Mouse (Mus musculus) heart, postnatal 36 days (tissue): ENCODE measurements around the gene Cdc123. TPM values are rescaled to one million over a fixed set of nuclear protein-coding genes. Genes with fewer than 3 reads are reported as not detected.
"Not testable (repeated sequence)": the region's sequence is repeated elsewhere in the genome, so short reads cannot be mapped to it uniquely, and the experiment has no call there.

ENCODE experiments used
- DNase-seq, 2 experiments: peaks; one replicate each; pipeline ENCODE4 v3.0.0; 2021 to 2022
- intact Hi-C: fragments of 180-260 bp; cut with DNase I; formaldehyde crosslinking; loops from one replicate; pipeline ENCODE4 v1.15.1; 2025
- total RNA-seq, 2 experiments: library from RNA; stranded (reverse); gene quantifications; 2 replicates each; pipeline ENCODE4 v1.2.3; 2021

Cdc123 gene
- total RNA-seq, 2 experiments from 2014 or later, result 77.6 to 94.1 TPM

DNA sequence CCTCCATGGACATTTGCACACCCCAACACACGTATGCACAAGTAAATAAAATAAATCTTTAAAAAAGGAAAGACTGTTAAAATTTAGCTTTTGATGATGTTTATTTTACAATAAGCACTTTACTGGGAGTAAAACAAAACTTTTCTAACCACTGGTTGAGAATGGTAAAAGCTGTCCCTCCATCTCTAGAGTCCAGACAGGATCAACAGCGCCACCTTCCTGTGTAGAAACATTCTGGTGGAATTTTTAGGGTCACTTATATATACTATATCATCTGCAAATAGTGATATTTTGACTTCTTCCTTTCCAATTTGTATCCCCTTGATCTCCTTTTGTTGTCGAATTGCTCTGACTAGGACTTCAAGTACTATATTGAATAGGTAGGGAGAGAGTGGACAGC lies 38.8 kb downstream of the Cdc123 start:
- not testable (repeated sequence) for DNase-seq
- intact Hi-C loops, result loop anchor here (10.0 kb wide), 1 partner anchor 721 kb away; no protein-coding TSS in a partner anchor

DNA sequence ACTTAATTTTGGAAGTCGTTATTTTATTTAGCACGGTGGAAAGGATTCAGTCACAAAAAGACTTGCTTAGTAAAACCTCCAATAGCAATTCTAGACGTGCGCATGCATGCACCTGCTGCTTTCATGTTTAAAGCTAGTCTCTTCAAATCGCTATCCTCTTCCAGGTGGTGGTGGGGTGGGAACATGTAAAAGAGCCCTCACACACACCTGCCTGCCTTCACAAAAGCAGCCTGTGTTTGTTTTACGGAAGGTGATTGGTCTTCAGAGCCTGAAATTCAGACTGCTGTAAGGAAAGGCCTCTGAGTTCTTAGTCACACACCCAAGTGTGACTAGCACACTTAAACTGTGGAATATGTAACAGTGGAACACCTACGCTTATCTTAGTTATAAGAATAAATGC lies 39.7 kb downstream of the Cdc123 start:
- intact Hi-C loops, result loop anchor here (10.0 kb wide), 1 partner anchor 720 kb away; no protein-coding TSS in a partner anchor

DNA sequence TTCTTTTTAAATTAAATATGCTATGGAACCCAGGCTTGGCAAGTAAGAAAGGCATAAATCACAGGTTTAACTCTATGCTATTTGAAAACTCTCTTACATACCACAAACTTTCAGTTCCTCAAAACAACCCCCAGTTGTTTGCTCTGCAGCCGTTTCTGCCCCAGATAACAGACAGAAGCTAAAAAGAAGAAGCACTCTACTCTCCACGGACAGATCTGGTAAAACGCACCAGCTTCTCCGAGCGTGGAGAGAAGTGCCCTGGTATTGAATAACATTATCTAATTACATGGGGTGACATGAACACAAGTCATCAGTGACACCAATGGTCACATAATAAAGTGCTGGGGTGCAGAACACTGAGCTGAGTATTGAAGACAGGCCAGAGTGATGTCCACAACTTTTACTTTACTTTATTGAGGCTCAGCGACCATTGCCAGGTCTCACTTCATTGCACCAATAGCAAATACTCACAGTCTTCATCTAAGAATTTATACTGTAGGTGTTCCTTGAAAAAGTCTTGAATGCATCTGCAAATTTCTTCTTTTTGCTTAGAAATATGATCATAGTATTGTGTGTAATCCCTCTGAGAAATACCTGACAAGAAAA lies 40.4 kb downstream of the Cdc123 start:
- intact Hi-C loops, result loop anchor here (10.0 kb wide), 1 partner anchor 720 kb away; no protein-coding TSS in a partner anchor
- DNase-seq, result no peak

More for the DNA sequence above, 39.7 kb downstream of the Cdc123 start:
- no peak for DNase-seq

DNA sequence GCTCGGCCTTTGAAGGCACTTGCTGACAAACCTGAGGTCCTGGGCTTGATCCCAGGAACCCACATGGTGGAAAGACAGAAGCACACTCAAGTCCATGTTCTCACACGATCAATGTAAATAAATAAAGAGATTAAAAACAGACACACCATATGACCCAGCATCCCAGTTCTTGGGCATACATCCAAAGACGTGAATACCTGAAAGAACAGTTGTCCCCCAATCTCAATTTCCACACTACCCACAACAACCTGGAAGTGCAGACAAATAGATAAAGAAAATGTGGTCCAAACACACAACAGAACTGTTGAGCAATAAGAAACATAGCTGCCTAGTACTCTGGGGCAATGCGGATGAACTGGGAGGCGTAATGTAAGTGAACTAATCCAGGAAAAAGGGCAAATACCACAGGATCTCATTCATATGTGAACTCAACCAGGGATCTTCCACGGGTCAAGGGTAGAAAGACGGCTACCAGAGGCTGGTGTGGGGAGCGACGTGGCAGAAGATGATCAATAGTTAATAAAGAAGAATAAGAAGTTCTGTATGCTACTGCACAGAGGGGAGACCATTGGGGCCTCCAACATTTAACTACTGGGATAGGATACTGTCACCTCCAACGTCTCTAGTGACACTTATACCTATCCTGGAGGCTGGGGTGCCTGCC lies 42.9 kb downstream of the Cdc123 start:
- DNase-seq, result no peak
- intact Hi-C loops, result loop anchor here (10.0 kb wide), 1 partner anchor 717 kb away; no protein-coding TSS in a partner anchor

DNA sequence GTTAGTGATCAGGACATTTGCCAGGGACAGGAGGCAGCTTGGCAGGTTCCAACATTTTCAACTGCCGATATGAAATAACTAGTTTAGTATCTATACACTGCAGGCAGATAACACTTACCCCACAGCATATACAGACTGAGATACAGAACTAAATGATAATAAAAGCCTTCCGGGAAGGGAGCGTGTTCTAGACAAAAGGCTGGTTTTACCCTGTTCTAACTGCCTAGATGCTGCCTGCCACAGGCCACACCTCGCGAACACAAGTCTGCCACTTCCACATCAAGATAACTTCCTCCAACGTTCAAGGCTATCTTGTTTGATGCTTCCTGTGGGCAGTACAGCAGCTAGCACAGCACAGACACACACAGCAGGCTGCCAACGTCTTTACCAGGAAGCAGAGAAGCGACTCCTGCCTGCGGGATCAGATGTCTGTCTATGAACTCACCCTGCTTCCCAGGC lies 43.8 kb downstream of the Cdc123 start:
- DNase-seq, result no peak

DNA sequence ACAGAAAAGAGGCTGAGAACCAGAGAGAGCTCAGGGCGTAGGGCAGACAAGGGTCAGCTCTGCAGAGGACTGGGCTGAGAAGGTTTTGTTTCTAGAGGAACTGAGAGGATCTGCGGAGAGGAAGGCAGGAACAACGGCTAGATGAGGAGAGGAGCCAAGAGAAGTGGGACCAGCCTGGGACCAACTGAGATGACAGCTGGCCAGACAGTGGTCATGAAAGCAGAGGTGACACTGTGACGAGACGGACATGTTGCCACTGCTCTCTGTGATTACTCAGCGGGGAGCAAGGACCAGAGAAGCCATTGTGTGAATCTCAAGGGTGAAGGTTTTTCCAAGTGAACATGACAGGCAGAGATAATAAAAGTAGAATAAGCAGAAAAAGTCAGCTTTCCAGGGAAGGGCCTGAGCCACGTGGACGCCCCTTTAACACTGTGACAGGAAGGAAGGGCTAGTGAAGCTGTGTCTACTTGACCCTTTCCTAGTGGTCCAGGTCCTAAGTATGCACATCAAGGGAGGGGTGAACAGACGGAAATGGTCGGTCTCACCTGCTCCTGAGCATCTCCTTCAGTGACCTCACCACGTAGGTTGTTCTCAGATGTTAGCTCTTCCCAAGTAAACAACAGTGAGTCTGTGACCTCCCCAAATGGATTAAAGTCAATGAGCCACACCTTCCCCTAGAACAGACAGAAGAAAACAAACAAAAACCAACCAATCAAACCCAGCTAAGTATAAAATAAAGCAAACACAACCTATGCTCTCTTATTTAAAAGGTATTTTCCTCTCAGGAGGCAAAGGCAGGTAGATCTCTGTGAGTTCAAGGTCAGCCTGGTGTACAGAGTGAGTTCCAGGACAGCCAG lies 46.9 kb downstream of the Cdc123 start:
- no peak for DNase-seq
- intact Hi-C loops, result no loop called here

More for the DNA sequence above, 43.8 kb downstream of the Cdc123 start:
- intact Hi-C loops, result loop anchor here (10.0 kb wide), 1 partner anchor 716 kb away; no protein-coding TSS in a partner anchor

DNA sequence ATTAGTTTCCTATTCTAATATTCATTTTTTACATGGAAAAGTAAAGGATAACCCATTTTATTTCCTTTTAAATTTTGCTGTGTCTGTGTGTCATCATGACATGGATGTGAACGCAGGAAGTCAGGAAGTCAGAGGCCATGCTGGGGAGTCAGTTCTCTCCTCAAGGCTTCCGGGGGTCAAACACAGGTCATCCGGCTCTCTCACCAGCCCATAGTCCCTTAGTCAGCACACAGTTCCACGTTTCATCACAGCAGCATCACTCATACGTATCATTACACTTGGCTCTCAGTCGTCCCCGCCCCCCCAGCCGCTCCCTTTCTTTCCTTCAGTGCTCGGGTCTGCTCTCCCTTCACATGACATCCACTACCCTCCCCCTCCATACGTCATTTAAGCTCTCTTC lies 51.2 kb downstream of the Cdc123 start:
- DNase-seq, result no peak
- intact Hi-C loops, result no loop called here

DNA sequence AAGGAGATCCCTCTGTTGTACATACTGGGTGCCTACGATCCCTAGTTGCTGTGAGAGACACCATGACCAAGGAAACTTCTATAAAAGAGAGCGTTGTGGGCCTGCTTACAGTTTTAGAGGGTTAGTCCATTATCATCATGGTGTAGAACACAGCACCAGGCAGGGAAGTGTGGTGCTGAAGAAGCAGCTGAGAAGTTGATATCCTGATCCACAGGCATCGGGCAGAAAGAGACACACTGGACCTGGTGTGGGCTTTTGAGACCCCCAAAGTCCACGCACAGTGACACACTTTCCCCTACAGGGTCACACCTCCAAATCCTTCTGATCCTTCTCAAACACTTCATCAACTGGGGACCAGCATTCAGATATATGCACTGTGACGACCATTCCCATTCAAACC lies 52.9 kb downstream of the Cdc123 start:
- DNase-seq, result no peak
- intact Hi-C loops, result no loop called here

DNA sequence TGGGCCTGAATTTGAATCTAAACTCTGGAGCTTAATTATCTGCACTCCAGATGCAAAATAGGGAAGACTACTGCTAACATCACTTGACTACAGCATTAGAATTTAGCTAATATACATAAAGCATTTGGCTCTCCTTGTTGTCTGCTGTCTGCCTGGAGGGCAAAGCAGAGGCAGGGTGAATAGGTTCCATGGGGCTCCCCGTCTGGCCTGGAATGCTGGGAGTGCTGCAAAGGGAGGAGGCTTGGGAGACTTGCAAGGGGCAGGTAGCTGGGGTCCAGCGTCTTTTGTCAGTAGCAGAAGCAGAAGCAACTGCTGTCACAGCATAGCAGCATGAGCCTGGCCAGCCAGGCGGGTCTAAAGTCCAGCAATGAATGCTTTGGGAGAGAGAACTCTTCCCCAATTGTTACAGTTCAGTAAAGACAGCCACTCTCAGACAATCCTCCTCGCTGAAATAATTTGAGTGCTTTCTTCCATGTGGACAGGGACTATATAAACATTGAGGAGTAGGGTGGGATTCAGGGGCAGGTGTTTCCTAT lies 55.3 kb downstream of the Cdc123 start:
- no peak for DNase-seq
- intact Hi-C loops, result no loop called here

DNA sequence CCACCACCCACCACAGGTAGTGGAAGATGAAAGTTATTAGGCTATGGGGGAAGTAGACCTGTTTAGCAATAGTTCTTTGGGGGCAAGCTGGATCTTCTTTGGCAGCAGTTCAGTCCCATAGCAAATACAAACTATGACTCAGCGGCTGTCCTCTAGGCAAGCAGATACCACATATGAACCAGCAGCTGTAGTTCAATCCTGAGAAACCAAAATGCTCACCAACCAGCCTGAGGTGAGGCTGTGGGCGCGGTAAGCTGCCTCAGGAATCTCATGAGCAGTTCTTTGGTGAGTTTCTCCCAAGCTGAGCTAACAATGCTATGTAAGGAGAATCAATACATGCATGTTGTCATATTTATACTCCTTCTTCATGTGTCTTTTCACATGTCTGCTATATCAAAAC lies 57.6 kb downstream of the Cdc123 start:
- DNase-seq, result no peak
- intact Hi-C loops, result no loop called here

DNA sequence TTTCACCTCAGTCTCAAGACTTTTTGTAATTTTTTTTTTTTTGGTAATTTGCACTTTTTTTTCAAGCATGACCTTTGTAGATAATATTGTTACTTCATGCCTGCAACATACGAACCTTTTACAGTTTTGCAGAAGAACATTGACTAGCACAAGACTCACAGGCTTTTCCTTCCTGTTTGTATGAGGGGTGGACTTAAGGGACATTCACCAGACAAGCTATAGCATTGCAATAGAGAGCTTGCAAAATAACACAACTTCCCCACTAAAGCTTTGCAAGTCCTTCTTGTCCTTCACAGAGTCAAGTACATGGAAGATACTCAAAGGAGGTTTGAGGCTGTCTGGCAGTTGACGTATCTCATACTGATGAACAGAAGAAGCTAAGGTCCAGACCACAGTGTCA lies 72.5 kb downstream of the Cdc123 start:
- DNase-seq, result no peak
- intact Hi-C loops, result loop anchor here (1.0 to 5.0 kb wide), 2 partner anchors 324 to 690 kb away; no protein-coding TSS in a partner anchor

DNA sequence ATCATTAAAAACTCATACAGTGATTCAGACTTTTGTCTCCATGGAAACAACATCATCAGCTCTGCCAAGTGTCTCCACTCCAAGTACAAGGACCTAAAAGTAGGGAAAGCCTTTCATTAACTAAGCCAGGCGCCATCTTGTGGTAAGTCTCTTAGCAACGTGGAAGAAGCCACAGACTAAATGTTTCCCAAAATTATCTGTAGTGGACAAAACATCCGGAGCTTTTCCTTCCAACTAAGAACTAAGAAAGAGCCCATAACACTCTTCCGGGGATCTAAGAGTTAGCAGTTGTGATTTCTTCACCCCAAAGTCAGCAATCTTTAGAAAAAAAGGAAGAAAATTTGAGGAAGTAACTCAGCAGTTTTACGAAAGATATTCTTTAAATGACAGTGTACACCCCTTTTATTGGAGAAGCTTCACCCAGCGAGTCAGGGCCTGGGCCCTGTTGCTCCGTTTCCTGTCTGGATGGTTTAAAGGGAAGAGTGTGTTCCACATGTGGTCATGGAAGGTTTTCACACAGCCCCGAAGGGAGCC lies 74.2 kb downstream of the Cdc123 start:
- intact Hi-C loops, result loop anchor here (1.0 to 5.0 kb wide), 3 partner anchors 319 to 688 kb away; no protein-coding TSS in a partner anchor
- peak; percentile 15 to 33 for DNase-seq

DNA sequence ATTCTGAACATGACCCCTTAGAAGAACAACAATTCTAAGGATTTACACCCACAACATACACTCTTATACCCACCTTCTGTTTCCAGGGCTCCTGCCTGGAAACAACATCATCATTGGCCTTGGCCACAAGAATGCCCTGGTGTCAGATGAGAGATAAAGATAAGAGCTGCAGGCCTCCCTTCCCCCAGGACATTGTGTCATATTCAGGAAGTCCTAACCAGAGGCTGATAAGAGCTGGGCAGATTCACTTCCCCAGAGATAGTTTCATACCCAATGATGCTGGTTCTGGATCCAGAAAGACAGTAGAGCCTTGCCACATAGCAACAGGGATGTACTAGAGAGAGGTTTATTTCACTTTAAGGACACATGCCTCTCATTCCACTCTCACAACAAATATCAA lies 75.3 kb downstream of the Cdc123 start:
- intact Hi-C loops, result loop anchor here (1.0 to 5.0 kb wide), 4 partner anchors 52 to 687 kb away; no protein-coding TSS in a partner anchor
- DNase-seq, result no peak

DNA sequence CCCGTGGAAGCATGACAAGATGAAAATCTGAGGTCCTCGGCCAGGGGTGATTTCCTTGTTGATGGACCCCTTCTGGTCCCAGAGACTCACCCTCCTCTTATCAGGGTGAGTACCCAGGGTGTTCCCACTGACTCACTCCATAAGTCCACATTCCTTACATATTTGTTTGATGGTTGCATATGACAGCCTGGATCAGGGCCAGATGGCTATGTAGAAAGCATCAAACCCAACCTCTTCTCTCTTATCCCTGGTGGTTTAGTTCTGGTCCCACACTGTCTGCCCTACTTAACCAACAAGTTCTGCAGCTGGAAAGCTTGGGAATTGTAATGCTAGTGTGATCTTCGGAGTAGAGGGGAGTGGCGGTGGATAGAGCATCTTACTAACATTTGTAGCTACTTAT lies 76.0 kb downstream of the Cdc123 start:
- intact Hi-C loops, result loop anchor here (5.0 kb wide), 1 partner anchor 52 kb away; no protein-coding TSS in a partner anchor
- DNase-seq, result no peak

DNA sequence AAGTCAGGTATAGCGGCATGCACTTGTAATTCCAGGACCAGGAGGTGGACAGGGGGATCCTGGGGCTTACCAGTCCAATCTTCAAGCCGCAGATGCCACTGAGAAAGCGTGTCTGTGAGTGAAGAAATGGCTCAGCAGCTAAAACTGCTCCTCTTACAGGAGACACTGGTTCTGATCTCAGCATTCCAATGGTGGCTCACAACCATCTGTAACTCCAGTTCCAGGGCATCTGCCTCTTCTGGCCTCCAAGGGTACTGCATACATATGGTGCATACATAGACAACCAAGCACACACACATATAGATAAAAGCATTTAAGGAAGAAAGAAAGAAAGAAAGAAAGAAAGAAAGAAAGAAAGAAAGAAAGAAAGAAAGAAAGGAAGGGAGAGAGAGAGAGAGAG lies 82.9 kb downstream of the Cdc123 start:
- intact Hi-C loops, result no loop called here
- no peak for DNase-seq

DNA sequence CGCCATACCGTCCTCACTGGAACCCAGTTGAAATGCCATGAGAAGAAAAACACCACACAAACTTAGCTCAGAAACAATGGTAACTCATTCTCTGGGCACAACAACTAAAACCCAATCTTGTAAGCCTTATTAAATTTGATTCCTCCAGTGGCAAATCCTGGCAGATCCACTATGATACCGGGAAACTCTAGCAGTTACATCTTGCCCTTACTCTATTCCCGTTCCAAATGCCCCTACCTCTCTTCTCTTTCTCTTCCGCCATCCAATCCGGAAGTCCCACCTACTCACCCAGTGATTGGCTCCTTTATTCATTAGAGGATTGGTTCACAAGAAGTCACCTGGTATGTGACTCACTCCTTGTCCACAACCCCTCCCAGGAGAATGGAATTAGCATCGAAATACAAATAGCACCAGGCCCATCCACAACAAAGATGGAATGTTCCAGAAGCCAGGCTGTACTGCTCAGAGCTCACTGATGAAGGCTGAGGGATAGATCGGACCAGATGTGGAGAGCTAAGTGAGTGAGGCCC lies 84.4 kb downstream of the Cdc123 start:
- no peak for DNase-seq
- intact Hi-C loops, result no loop called here

DNA sequence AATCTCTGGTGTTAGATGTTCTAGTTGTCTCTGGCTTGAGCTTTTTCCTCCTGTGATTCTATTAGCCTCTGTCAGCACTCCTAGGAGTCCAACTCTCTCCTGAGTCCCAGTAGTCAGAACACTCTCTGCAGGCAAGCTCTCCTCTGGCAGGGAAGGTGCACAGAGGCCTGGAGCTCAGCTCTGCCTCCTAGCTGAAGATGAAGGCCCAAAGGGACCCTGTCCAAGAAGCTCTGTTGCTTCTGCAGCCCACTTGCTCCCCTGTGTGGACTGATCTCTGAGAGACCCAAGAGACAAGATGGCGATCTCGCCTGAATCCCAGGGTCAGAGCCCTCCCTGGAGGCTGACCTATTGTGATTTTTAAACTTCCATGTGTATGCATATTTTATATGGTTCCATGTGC lies 86.4 kb downstream of the Cdc123 start:
- DNase-seq, result no peak
- intact Hi-C loops, result no loop called here

DNA sequence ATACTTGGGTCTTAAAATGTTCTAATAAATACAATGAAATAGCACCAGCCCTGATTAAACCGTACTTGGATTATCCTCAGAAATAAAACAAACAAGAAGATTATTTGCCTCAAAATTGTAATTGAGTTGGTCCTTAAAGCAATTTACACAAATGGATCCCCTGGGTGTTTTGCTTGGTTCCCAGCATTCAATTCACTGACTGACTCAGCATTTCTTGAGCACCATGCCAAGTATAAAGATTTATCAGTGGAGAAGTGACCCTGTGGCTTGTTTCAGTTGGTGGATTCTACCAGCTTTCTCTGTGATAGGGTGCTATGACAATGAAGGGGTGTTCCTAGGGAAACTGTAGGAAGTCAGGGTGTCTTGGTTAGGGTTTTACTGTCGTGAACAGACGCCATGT lies 94.1 kb downstream of the Cdc123 start:
- intact Hi-C loops, result no loop called here
- DNase-seq, result no peak

DNA sequence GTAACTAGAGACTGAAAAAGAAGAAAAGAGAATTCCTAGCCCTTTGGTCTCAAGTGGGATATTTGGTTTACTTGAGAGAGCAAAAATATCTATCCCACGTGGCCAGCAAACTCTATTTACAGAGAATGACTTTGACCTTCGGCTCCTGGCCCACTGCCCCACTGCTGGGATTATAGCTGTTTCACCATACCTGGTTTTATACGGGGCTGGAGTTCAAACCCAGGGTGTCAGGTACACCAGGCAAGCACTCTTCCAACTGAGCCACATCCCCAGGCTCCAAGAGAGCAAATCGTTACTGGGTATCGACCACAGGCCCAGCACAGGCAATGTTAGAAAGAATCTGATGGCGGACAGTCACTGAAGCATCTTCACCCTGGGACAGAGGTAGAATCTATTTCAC lies 95.8 kb downstream of the Cdc123 start:
- no peak for DNase-seq
- intact Hi-C loops, result no loop called here

DNA sequence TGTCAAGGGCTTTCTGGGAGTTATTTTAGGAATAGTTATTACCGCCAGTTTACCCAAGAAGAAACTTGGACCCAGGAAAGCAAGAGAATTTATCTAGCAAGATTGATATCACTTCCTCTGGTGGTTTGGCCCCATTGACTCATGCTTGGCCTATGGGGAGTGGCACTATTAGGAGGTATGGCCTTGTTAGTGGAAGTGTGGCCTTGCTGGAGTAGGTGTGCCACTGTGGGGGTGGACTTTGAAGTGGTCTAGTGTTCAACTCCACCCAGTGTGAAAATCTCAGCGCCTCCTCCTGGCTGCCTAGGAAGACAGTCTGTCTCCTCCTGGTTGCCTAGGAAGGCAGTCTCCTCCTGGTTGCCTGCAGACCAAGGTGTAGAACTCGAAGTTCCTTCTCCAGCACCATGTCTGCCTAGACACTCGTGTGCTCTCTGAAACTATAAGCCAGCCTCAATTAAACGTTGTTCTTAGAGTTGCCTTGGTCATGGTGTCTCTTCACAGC lies 97.4 kb downstream of the Cdc123 start:
- intact Hi-C loops, result no loop called here
- DNase-seq, result no peak
